Mouse (Mus musculus) erythroblast, embryonic 14.5 days (primary cell): Measurements from ENCODE around the gene Pde4d. TPM values are rescaled to one million over a fixed set of nuclear protein-coding genes. Genes with fewer than 3 reads are reported as not detected.

Experiments
- H3K27me3 ChIP-seq: 2 replicates; pipeline ENCODE4 v1.6.1; 2012; ENCODE audit warnings: inconsistent platforms; ENCODE audit not compliant: control insufficient read depth
- H3K36me3 ChIP-seq: 2 replicates; pipeline ENCODE4 v1.6.1; 2012; ENCODE audit warnings: mild to moderate bottlenecking, inconsistent platforms; ENCODE audit not compliant: control insufficient read depth
- H3K4me1 ChIP-seq: 2 replicates; pipeline ENCODE4 v1.6.1; 2012; ENCODE audit warnings: inconsistent platforms; ENCODE audit not compliant: control insufficient read depth
- H3K4me3 ChIP-seq: replicated peaks from 2 replicates; pipeline ENCODE3; 2012; ENCODE audit warnings: moderate library complexity, mild to moderate bottlenecking, inconsistent platforms
- H3K9me3 ChIP-seq: 2 replicates; pipeline ENCODE4 v1.6.1; 2012; ENCODE audit warnings: low read length, inconsistent platforms, mixed read lengths; ENCODE audit not compliant: control insufficient read depth
- GATA1 ChIP-seq: IDR thresholded peaks from 2 replicates; pipeline ENCODE4 v1.6.1; 2012; ENCODE audit warnings: low read length, inconsistent platforms, mixed read lengths
- TAL1 ChIP-seq: IDR thresholded peaks from 3 replicates; pipeline ENCODE4 v1.6.1; 2012; ENCODE audit warnings: low read length, inconsistent platforms, mixed read lengths
- polyA plus RNA-seq: library from polyadenylated mRNA; stranded (reverse); fragments of >175 nt; gene quantifications from 2 replicates; pipeline ENCODE4 v1.2.3, GENCODE M21; 2012

The Pde4d gene
- polyA plus RNA-seq, 1 experiment: 0.23 TPM

DNA sequence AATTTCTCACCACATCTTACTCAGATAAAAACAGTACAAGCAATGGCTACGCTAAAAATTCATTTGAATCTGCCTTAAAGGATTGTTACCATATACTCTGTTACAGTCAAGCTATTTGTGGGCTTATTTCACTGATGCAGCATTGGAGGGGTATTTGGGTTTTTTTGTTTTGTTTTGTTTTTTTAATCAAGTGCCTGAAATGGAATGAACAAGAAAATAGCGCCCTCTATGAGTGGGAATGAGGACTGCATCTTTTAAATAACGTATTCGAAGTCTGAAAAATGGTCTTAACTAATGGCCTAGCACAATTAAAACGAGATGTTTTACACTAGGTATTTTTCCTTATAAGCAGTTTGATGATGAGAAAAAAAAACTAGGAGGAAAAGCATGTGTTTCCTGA, 1098.5 kb downstream of the Pde4d start:
- Histone ChIP-seq H3K36me3 (no peaks in the 10 kb centered on the region), H3K4me1 (no peaks in the 10 kb centered on the region), H3K27me3 (no peaks in the 10 kb centered on the region), H3K9me3 (no peaks in the 10 kb centered on the region), H3K4me3 (no peak overlapping the region)
- TF ChIP-seq TAL1 (no peak), GATA1 (no peak)

DNA sequence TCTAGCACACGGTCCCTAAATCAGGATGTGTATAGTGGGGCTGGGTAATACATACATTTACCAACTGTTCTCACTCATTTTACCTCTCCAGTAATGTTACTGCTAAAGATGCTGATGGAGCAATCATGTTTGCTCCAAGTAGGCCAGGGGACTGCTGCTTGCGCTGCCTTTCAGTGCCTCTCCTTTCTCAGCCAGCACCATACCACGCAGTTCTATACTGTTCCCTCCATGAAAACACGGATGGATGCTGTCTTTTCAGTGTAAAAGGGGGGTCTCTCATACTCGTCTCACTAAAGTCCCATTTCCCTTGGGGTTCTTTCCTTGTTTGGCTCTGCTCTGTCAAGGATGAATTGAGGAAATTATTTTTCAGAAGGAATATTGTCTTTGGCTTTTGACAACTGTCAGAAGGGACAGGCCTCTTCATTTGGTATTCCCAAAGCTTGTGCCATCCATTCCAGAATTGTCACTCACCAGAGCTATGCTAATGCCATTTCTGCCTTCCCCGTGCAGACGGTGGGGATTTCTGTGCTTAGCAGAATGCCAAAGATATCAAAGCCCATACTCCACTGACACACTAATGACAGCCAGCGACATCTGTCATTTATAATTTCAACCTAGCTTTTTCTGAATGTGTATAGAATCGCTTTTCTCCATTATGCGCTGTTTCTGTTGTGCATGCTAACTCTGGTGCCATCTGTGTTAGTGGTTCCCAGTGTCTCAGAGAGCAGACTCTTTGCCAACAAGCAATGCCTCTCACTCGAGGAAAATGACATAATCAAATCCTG, 1099.2 kb downstream of the Pde4d start:
- no peaks in the 10 kb centered on the region for H3K36me3 ChIP-seq
- H3K9me3 ChIP-seq: no peaks in the 10 kb centered on the region
- no peaks in the 10 kb centered on the region for H3K4me1 ChIP-seq
- no peaks in the 10 kb centered on the region for H3K27me3 ChIP-seq
- TF ChIP-seq GATA1: no peak
- no peak for TF ChIP-seq TAL1
- H3K4me3 ChIP-seq: no peak overlapping the region

- Histone ChIP-seq H3K4me1 (no peaks in the 10 kb centered on the region), H3K36me3 (no peaks in the 10 kb centered on the region), H3K27me3 (no peaks in the 10 kb centered on the region), H3K4me3 (no peak overlapping the region), H3K9me3 (no peaks in the 10 kb centered on the region)
- no peak for TF ChIP-seq GATA1
- no peak for TF ChIP-seq TAL1
Measured at GRCm38 (mm10) chr13:109551836-109552235, 1102.1 kb downstream of the Pde4d start.

GRCm38 (mm10) chr13:109555513-109555912, 1105.8 kb downstream of the Pde4d start:
- Histone ChIP-seq H3K36me3 (no peaks in the 10 kb centered on the region), H3K27me3 (no peaks in the 10 kb centered on the region), H3K4me3 (no peak overlapping the region), H3K9me3 (no peaks in the 10 kb centered on the region), H3K4me1 (peaks cover 2% of the 10 kb centered on the region; the same call in 1 of the 2 replicates)
- TF ChIP-seq TAL1 (no peak), GATA1 (no peak)

DNA sequence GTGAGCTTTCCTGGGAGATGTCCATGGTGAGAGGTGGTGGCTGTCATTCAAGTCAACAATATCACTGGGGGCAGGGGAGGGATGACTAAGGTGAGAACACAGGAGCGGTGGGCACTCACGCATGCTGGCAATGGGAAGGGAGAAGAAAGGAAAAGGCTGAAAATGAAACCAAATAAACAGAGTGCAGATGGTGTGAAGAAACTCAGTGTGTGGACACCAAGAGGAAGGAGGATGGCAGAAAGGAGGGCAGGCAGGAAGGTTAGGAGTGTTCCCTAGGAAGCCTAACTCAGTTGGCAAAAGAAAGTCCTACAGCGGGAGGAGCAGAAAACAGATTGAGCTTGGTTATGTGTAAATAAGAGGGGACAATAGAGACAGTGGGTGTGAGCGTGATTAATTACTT, 1107.1 kb downstream of the Pde4d start:
- Histone ChIP-seq H3K4me1 (peaks cover 2% of the 10 kb centered on the region; the same call in 1 of the 2 replicates), H3K36me3 (no peaks in the 10 kb centered on the region), H3K27me3 (no peaks in the 10 kb centered on the region), H3K9me3 (no peaks in the 10 kb centered on the region), H3K4me3 (no peak overlapping the region)
- TF ChIP-seq GATA1 (no peak), TAL1 (no peak)

DNA sequence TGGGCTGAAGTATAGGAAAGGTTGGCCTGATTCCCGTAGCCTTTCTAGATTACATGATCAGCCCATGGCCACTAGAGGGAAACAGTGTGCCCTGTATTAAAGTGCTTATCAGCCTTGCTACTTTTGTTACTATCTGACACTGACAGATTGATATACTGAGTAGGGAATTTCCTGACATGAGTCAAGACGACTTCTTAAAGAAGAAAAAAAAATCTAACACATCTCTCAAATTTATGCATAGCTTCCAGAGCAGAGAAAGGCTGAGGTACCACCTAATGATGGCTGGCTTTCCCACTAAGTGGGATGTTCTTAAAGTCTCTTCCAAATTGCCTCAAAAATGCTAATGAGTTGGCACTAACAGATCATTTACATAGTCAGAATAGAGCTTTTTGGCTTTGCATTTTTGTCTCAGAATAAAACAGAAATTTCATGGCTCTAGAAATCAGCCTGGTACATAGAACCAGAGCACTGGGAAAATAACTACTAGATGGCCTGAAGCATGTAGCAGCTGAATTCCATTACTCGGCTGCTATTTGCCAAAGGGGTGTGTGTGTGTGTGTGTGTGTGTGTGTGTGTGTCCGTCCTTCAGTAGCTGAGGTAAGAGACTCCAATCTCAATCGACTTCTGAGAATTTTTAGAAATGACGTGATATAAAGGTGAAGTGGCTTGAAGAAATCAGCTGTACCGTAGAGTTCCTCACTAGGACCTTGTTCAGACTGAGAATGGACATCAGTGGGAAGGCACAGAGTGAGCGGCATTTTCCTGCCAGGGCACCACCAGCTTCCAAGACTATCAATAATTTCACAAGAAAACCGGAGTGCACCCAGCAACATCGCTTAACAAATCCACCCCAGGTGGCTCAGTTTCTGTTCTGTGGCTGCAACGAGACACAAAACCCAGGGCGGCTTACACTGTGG, 1108.9 kb downstream of the Pde4d start:
- no peak for TF ChIP-seq TAL1
- TF ChIP-seq GATA1: no peak
- H3K4me3 ChIP-seq: no peak overlapping the region

GRCm38 (mm10) chr13:109560261-109560660, 1110.5 kb downstream of the Pde4d start:
- Histone ChIP-seq H3K36me3 (no peaks in the 10 kb centered on the region), H3K4me1 (peaks cover 2% of the 10 kb centered on the region; the same call in 1 of the 2 replicates), H3K27me3 (no peaks in the 10 kb centered on the region), H3K9me3 (no peaks in the 10 kb centered on the region), H3K4me3 (no peak overlapping the region)
- no peak for TF ChIP-seq GATA1
- no peak for TF ChIP-seq TAL1

More for the DNA sequence above, 1108.9 kb downstream of the Pde4d start:
- Histone ChIP-seq H3K27me3 (no peaks in the 10 kb centered on the region), H3K4me1 (peaks cover 2% of the 10 kb centered on the region; the same call in 1 of the 2 replicates), H3K9me3 (no peaks in the 10 kb centered on the region), H3K36me3 (no peaks in the 10 kb centered on the region)

- no peaks in the 10 kb centered on the region for H3K27me3 ChIP-seq
- H3K9me3 ChIP-seq: no peaks in the 10 kb centered on the region
Measured at GRCm38 (mm10) chr13:109568638-109569468, 1119.1 kb downstream of the Pde4d start.

More at GRCm38 (mm10) chr13:109568638-109569468, 1119.1 kb downstream of the Pde4d start:
- Histone ChIP-seq H3K36me3 (no peaks in the 10 kb centered on the region), H3K4me1 (no peaks in the 10 kb centered on the region), H3K4me3 (no peak overlapping the region)
- no peak for TF ChIP-seq GATA1
- no peak for TF ChIP-seq TAL1
